Mouse (Mus musculus): ENCODE measurements at regions not wholly inside any gene's neighbourhood (a gene's known extent, or its start where the extent isn't known, plus 50 kb on each side); places are given as distances from the start of the nearest gene placed in this dataset.

DNA sequence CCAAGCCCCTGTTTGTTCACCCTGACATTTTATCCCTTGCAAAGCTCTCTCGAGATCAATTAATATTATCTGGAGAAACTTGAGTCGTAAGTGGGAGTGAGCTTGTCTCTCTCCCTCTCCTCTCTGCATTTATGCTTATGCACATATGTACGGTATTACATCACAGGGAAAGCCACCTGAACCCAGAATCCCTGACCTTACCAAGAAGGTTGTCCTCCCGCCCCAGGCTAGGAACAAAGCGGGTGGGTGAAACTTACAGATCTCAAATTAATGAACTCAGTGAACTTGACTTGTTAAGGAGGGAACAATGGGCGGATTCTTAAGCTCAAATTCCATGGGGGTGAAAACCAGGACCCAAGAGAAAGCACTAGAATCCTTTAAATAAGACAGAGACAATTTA lies 122.8 kb upstream of the Cxcr4 start:
- no peak overlapping the region for H3K27ac ChIP-seq (ENCODE audit: insufficient read depth, low read depth, low read length)
- no peaks in the 10 kb centered on the region for H3K36me3 ChIP-seq (ENCODE audit: control insufficient read depth, insufficient read depth, low read length)
- H3K4me3 ChIP-seq (ENCODE audit: low read depth, low read length) = no peak overlapping the region
- no peaks in the 10 kb centered on the region; the same call in 1 of the 2 replicates for H3K4me1 ChIP-seq (ENCODE audit: control insufficient read depth, insufficient read depth, insufficient read length, low read length)
- H3K27me3 ChIP-seq (ENCODE audit: control insufficient read depth, insufficient read depth, low read length) = no peaks in the 10 kb centered on the region
- WGBS = 63% methylated on average over 6 of the region's 6 CpGs
- TF ChIP-seq POLR2A (IDR thresholded peaks at IDR 0.05; ENCODE audit: low read depth, low read length) (no peak), CTCF (IDR thresholded peaks at IDR 0.05; ENCODE audit: extremely low read depth, insufficient read length, insufficient replicate concordance, low read depth, low read length) (no peak)

GRCm38 (mm10) chr1:128712876-128713275 lies 120.8 kb upstream of the Cxcr4 start:
- H3K36me3 ChIP-seq (ENCODE audit: control insufficient read depth, insufficient read depth, low read length) = no peaks in the 10 kb centered on the region
- peak overlapping the region; percentile 20; the same call in 1 of the 2 replicates for H3K27ac ChIP-seq (ENCODE audit: insufficient read depth, low read depth, low read length)
- H3K4me1 ChIP-seq (ENCODE audit: control insufficient read depth, insufficient read depth, insufficient read length, low read length) = no peaks in the 10 kb centered on the region; the same call in 1 of the 2 replicates
- WGBS = 20% methylated on average over 7 of the region's 7 CpGs
- TF ChIP-seq CTCF (IDR thresholded peaks at IDR 0.05; ENCODE audit: extremely low read depth, insufficient read length, insufficient replicate concordance, low read depth, low read length) (no peak), POLR2A (IDR thresholded peaks at IDR 0.05; ENCODE audit: low read depth, low read length) (no peak)
- peak overlapping the region; percentile 21; the same call in 1 of the 2 replicates for H3K4me3 ChIP-seq (ENCODE audit: low read depth, low read length)
- H3K27me3 ChIP-seq (ENCODE audit: control insufficient read depth, insufficient read depth, low read length) = no peaks in the 10 kb centered on the region

- Histone ChIP-seq H3K4me1 (ENCODE audit: control insufficient read depth, insufficient read depth, insufficient read length, low read length) (no peaks in the 10 kb centered on the region; the same call in 1 of the 2 replicates), H3K4me3 (ENCODE audit: low read depth, low read length) (no peak overlapping the region), H3K36me3 (ENCODE audit: control insufficient read depth, insufficient read depth, low read length) (no peaks in the 10 kb centered on the region), H3K27me3 (ENCODE audit: control insufficient read depth, insufficient read depth, low read length) (no peaks in the 10 kb centered on the region), H3K27ac (ENCODE audit: insufficient read depth, low read depth, low read length) (no peak overlapping the region)
- no peak for TF ChIP-seq POLR2A (IDR thresholded peaks at IDR 0.05; ENCODE audit: low read depth, low read length)
- TF ChIP-seq CTCF (IDR thresholded peaks at IDR 0.05; ENCODE audit: extremely low read depth, insufficient read length, insufficient replicate concordance, low read depth, low read length) = no peak
- WGBS = 82% methylated on average over 5 of the region's 5 CpGs
Observed at GRCm38 (mm10) chr1:128711121-128711520, 119.0 kb upstream of the Cxcr4 start.

GRCm38 (mm10) chr1:128707747-128708146 lies 115.7 kb upstream of the Cxcr4 start:
- H3K4me3 ChIP-seq (ENCODE audit: low read depth, low read length) = no peak overlapping the region
- WGBS = 87% methylated on average over 6 of the region's 6 CpGs

GRCm38 (mm10) chr1:128706167-128706566 lies 114.1 kb upstream of the Cxcr4 start:
- no peaks in the 10 kb centered on the region for H3K36me3 ChIP-seq (ENCODE audit: control insufficient read depth, insufficient read depth, low read length)
- no peak for TF ChIP-seq CTCF (IDR thresholded peaks at IDR 0.05; ENCODE audit: extremely low read depth, insufficient read length, insufficient replicate concordance, low read depth, low read length)
- TF ChIP-seq POLR2A (IDR thresholded peaks at IDR 0.05; ENCODE audit: low read depth, low read length) = no peak
- no peak overlapping the region for H3K4me3 ChIP-seq (ENCODE audit: low read depth, low read length)
- no peaks in the 10 kb centered on the region for H3K27me3 ChIP-seq (ENCODE audit: control insufficient read depth, insufficient read depth, low read length)
- H3K27ac ChIP-seq (ENCODE audit: insufficient read depth, low read depth, low read length) = peak overlapping the region; percentile 33
- 78% methylated on average over 2 of the region's 2 CpGs for WGBS
- peaks cover 1% of the 10 kb centered on the region; the same call in 1 of the 2 replicates for H3K4me1 ChIP-seq (ENCODE audit: control insufficient read depth, insufficient read depth, insufficient read length, low read length)

More at GRCm38 (mm10) chr1:128707747-128708146, 115.7 kb upstream of the Cxcr4 start:
- TF ChIP-seq POLR2A (IDR thresholded peaks at IDR 0.05; ENCODE audit: low read depth, low read length) (no peak), CTCF (IDR thresholded peaks at IDR 0.05; ENCODE audit: extremely low read depth, insufficient read length, insufficient replicate concordance, low read depth, low read length) (no peak)
- H3K4me1 ChIP-seq (ENCODE audit: control insufficient read depth, insufficient read depth, insufficient read length, low read length) = peaks cover 1% of the 10 kb centered on the region
- H3K27ac ChIP-seq (ENCODE audit: insufficient read depth, low read depth, low read length) = no peak overlapping the region
- no peaks in the 10 kb centered on the region for H3K36me3 ChIP-seq (ENCODE audit: control insufficient read depth, insufficient read depth, low read length)
- no peaks in the 10 kb centered on the region for H3K27me3 ChIP-seq (ENCODE audit: control insufficient read depth, insufficient read depth, low read length)

DNA sequence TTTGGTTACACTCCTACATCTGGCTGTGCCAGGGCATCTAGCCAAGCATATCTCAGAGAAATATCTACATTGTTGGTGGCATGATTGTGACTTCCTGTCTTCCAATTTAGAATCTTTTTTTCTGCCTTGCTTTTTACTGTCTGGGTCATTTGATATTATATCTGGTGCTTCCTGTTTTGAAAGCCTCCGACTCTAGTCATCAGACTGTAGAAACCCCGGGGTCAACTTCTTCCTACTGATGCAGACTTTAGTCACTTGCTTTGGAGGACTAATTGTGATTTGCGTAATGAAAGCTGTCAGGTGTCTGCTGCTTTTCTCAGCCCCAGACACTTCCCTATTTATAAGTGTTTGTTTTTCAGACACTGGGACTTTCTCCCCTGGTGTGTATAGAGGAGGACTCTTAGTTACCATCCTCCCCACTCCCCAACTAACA lies 113.0 kb upstream of the Cxcr4 start:
- Histone ChIP-seq H3K27ac (ENCODE audit: insufficient read depth, low read depth, low read length) (peak overlapping the region; percentile 74), H3K4me3 (ENCODE audit: low read depth, low read length) (no peak overlapping the region), H3K36me3 (ENCODE audit: control insufficient read depth, insufficient read depth, low read length) (no peaks in the 10 kb centered on the region), H3K4me1 (ENCODE audit: control insufficient read depth, insufficient read depth, insufficient read length, low read length) (peaks cover 1% of the 10 kb centered on the region; the same call in 1 of the 2 replicates), H3K27me3 (ENCODE audit: control insufficient read depth, insufficient read depth, low read length) (no peaks in the 10 kb centered on the region)
- WGBS = 38% methylated on average over 3 of the region's 3 CpGs
- no peak for TF ChIP-seq POLR2A (IDR thresholded peaks at IDR 0.05; ENCODE audit: low read depth, low read length)
- TF ChIP-seq CTCF (IDR thresholded peaks at IDR 0.05; ENCODE audit: extremely low read depth, insufficient read length, insufficient replicate concordance, low read depth, low read length) = no peak

DNA sequence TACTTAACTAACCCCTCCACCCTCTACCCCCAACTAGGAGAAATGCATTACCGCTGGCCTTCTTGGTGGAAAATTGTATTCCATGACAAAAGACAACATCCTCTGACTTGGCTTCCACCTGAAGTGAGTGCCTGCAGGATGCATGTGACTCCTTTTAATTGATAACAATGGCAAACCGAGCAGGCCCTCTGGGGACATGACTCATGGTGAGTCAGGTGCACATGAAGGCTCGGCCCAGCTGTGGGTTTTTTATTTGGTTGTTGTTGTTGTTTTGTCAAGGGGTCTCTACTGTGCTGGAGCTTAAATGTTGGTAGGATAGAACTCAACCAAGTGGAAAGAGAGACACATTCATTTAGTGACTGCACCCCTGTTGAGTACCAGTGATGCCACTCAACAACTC lies 109.2 kb upstream of the Cxcr4 start:
- no peaks in the 10 kb centered on the region for H3K36me3 ChIP-seq (ENCODE audit: control insufficient read depth, insufficient read depth, low read length)
- H3K27ac ChIP-seq (ENCODE audit: insufficient read depth, low read depth, low read length) = no peak overlapping the region
- no peak for TF ChIP-seq POLR2A (IDR thresholded peaks at IDR 0.05; ENCODE audit: low read depth, low read length)
- H3K27me3 ChIP-seq (ENCODE audit: control insufficient read depth, insufficient read depth, low read length) = no peaks in the 10 kb centered on the region
- peaks cover 1% of the 10 kb centered on the region; the same call in 1 of the 2 replicates for H3K4me1 ChIP-seq (ENCODE audit: control insufficient read depth, insufficient read depth, insufficient read length, low read length)
- no peak overlapping the region for H3K4me3 ChIP-seq (ENCODE audit: low read depth, low read length)
- 59% methylated on average over 3 of the region's 3 CpGs for WGBS

Measured in small intestine, adult 2 months (tissue).